Comparison of ENCODE assay signal across 7 mouse cellular contexts in the genomic region with DNA sequence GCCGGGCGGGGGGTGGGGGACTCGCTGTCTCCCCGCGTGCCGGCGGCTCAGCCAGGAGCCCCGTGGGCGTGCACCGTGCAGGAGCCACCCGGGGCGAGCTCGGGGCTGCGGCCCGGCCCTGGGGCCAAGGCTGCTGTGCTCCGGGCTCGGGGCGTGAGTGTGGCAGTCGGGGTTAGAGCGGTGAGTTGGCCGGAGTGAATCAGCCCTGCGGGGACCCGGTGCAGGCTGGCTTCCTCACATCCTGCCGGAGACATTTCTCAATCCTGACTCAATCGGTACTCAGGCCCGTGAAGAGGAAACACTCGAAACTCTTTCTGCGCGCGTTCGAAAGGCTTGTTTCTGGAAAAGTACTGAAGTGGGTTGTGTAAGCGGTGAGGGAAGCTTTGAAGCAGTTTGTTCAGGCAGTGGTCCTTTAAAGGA. TPM values are rescaled to one million over a fixed set of nuclear protein-coding genes. Genes with fewer than 3 reads are reported as not detected.
DNase-seq lines count a peak whose midpoint lies in the region; ATAC-seq and TF ChIP-seq lines count a peak whose summit lies in the region.

No protein-coding gene starts in this region.

- peak overlapping the region; percentile 87 for H3K4me2 ChIP-seq in embryonic facial prominence, embryonic 13.5 days
- H3K4me2 ChIP-seq in stomach, embryonic 15.5 days = peak overlapping the region; percentile 85

- H3K27ac ChIP-seq in embryonic facial prominence, embryonic 13.5 days = peak overlapping the region; percentile 74
- H3K27ac ChIP-seq in stomach, embryonic 15.5 days = peak overlapping the region; percentile 68

- peaks cover 53% of the 10 kb centered on the region for H3K79me2 ChIP-seq in C2C12 (ENCODE audit: control insufficient read depth, insufficient read depth)

- DNase-seq in 3T3-L1 (ENCODE audit: low read depth, low spot score) = peak; percentile 63
- DNase-seq in induced T-regulatory cell, adult 2 months (ENCODE audit: low read depth) = peak; percentile 74
- DNase-seq in lung, postnatal 14 days = peak; percentile 75
- DNase-seq in T-cell, adult 2 months (ENCODE audit: low spot score) = no peak

- TF ChIP-seq CTCF in C2C12 (IDR thresholded peaks at IDR 0.05; ENCODE audit: control insufficient read depth, insufficient read depth, insufficient read length) = no peak

- no peaks in the 10 kb centered on the region for H3K27me3 ChIP-seq in C2C12 (ENCODE audit: control insufficient read depth, insufficient read depth, insufficient read length)
- H3K27me3 ChIP-seq in embryonic facial prominence, embryonic 13.5 days = no peaks in the 10 kb centered on the region
- no peaks in the 10 kb centered on the region for H3K27me3 ChIP-seq in stomach, embryonic 15.5 days (replicated peaks)

- H3K4me3 ChIP-seq in C2C12 (ENCODE audit: insufficient read depth, poor library complexity, severe bottlenecking) = peak overlapping the region; percentile 92
- H3K4me3 ChIP-seq in embryonic facial prominence, embryonic 13.5 days = peak overlapping the region; percentile 100
- peak overlapping the region; percentile 98 for H3K4me3 ChIP-seq in stomach, embryonic 15.5 days (replicated peaks)

- H3K79me3 ChIP-seq in C2C12 (ENCODE audit: low read depth) = peaks cover 44% of the 10 kb centered on the region

- peak overlapping the region; percentile 95 for H3K9ac ChIP-seq in embryonic facial prominence, embryonic 13.5 days
- peak overlapping the region; percentile 85 for H3K9ac ChIP-seq in stomach, embryonic 15.5 days

- no peaks in the 10 kb centered on the region for H3K9me3 ChIP-seq in embryonic facial prominence, embryonic 13.5 days
- no peaks in the 10 kb centered on the region for H3K9me3 ChIP-seq in stomach, embryonic 15.5 days

- no peaks in the 10 kb centered on the region for H3K36me3 ChIP-seq in C2C12 (ENCODE audit: control insufficient read depth, insufficient read depth)
- no peaks in the 10 kb centered on the region for H3K36me3 ChIP-seq in embryonic facial prominence, embryonic 13.5 days
- no peaks in the 10 kb centered on the region for H3K36me3 ChIP-seq in stomach, embryonic 15.5 days

- peak; percentile 60; the same call in 1 of the 2 replicates for ATAC-seq in embryonic facial prominence, embryonic 13.5 days (ENCODE audit: insufficient number of reproducible peaks, insufficient read depth, low FRiP score, low TSS enrichment, low read depth)
- ATAC-seq in stomach, embryonic 15.5 days (ENCODE audit: insufficient read depth, low FRiP score, low read depth) = peak; percentile 61

- peak overlapping the region; percentile 96 for H3ac ChIP-seq in C2C12 (ENCODE audit: control insufficient read depth, insufficient read length, low read depth)

- peaks cover 37% of the 10 kb centered on the region for H3K4me1 ChIP-seq in embryonic facial prominence, embryonic 13.5 days
- peaks cover 36% of the 10 kb centered on the region for H3K4me1 ChIP-seq in stomach, embryonic 15.5 days

- WGBS in embryonic facial prominence, embryonic 13.5 days = under 1% methylated on average over 32 of the region's 32 CpGs
- under 1% methylated on average over 32 of the region's 32 CpGs for WGBS in stomach, embryonic 15.5 days

TF ChIP-seq in C2C12, 6 proteins besides CTCF, POLR2A, EP300 and RAD21:
- TF ChIP-seq USF1 (IDR thresholded peaks at IDR 0.05; ENCODE audit: low read depth) = no peak
- TF ChIP-seq FOSL1 (IDR thresholded peaks at IDR 0.05; ENCODE audit: insufficient read depth, low read length, poor library complexity, severe bottlenecking) = no peak
- no peak for TF ChIP-seq MYOD1 (IDR thresholded peaks at IDR 0.05; ENCODE audit: control insufficient read depth, insufficient read length, low read depth)
- TF ChIP-seq CEBPB (IDR thresholded peaks at IDR 0.05; ENCODE audit: low read depth) = peak; percentile 34
- TF ChIP-seq MYOG (IDR thresholded peaks at IDR 0.05; ENCODE audit: control insufficient read depth, extremely low read depth, insufficient read length) = no peak
- TF ChIP-seq MAX (IDR thresholded peaks at IDR 0.05) = no peak

RNA-seq across cellular contexts. Expression of a gene that starts 0.9 kb away (rescaled TPM):
- 65.8 TPM for polyA plus RNA-seq in C2C12 (2012; fragmentation: generic; extraction: Trizol)
- 37.4 and 39.5 TPM in 2 replicates for polyA plus RNA-seq in embryonic facial prominence, embryonic 13.5 days (2015; fragmentation: Nextera tagmentation; extraction: Ambion mirVana)
- polyA plus RNA-seq in stomach, embryonic 15.5 days (2015; fragmentation: Nextera tagmentation; extraction: Ambion mirVana) = 31.7 and 34.6 TPM in 2 replicates

RNA-seq across cellular contexts. Expression of a gene that starts 17.2 kb away (rescaled TPM):
- polyA plus RNA-seq in C2C12 (2012; fragmentation: generic; extraction: Trizol) = 12.5 TPM
- 12.7 and 15.0 TPM in 2 replicates for polyA plus RNA-seq in embryonic facial prominence, embryonic 13.5 days (2015; fragmentation: Nextera tagmentation; extraction: Ambion mirVana)
- 16.0 and 18.5 TPM in 2 replicates for polyA plus RNA-seq in stomach, embryonic 15.5 days (2015; fragmentation: Nextera tagmentation; extraction: Ambion mirVana)
